Mouse (Mus musculus) E14TG2a.4 (cell line): ENCODE measurements around the gene Ppp6c.

ENCODE experiments used
- CTCF ChIP-seq: conservative IDR thresholded peaks from 2 replicates; pipeline ENCODE4 v1.5.1; 2014; ENCODE audit warnings: low read length
- NANOG ChIP-seq: IDR thresholded peaks from 2 replicates; pipeline ENCODE4 v1.6.1; 2014; ENCODE audit warnings: borderline replicate concordance, low read length, mixed read lengths
- POU5F1 ChIP-seq: IDR thresholded peaks from 2 replicates; pipeline ENCODE4 v1.6.1; 2014; ENCODE audit warnings: low read length, borderline replicate concordance

DNA sequence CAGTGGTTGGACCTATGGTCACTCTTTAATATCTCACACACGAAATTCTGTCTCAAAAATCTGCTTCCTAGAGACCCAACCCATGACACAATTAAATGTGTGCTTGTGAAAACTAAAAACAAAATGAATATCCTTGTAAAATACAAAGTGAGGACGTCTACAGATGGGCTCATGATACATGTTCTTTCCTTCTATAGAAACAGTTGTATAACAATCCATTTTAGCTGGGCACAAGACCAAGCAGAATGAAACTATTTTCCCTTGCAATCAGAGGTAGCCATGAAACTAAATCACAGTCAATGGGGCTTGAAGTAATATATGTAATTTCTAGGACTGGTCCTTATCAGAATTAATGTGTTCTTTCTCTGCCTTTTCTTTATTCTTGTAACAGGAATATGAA lies 75.3 kb downstream of the Ppp6c start:
- TF ChIP-seq CTCF = no peak
- no peak for TF ChIP-seq NANOG
- TF ChIP-seq POU5F1 = no peak
